Mouse (Mus musculus): Measurements from ENCODE around the gene Pdzd11.
A peak's percentile ranks its signal among the peaks of the same experiment; 100 is the strongest.

Pdzd11 gene

GRCm38 (mm10) chrX:100625802-100626793 is at the start of gene Pdzd11:
Pdzd11 (minus strand) TSS chrX:100626568.
- DNase-seq (ENCODE audit: low read depth), result peak; percentile 77

DNA sequence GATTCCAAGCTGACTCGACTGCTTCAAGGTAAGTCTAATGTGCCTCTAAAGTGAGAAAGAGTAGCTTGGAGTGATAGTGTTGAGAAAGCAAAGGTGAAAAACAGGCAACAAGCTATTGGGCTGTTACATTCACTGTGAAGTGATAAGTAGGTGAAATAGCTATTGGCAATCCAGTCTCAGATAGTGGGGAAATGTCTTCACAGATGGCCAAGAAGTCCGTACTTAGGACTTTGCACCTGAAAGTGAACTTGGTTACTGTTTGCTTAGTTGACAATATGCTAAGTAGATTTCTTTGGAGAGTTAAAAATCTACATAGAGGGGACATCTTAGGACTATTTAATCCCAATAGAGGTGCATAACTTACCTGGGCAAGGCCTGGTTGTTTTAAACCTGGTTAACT is 38.5 kb upstream of the Pdzd11 start:
- DNase-seq (ENCODE audit: low read depth), result no peak

DNA sequence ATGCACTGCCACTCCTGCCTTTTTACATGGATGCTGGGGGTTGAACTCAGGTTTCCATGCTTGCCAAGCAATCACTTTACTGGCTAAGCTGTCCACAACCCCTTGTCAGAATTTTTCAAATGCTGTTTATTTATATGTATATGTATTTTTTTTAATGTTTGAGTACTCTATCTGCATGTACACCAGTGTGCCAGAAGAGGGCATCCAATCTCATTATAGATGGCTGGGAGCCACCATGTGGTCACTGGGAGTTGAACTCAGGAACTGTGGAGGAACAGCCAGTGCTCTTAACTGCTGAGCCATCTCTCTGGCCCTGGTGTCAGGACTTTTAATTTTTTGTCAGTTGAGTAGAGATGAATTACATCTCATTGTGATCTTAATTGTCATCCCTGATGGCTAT is 26.5 kb upstream of the Pdzd11 start:
- no peak for DNase-seq (ENCODE audit: low read depth)

- DNase-seq (ENCODE audit: low read depth), result no peak
These were observed 12.1 kb upstream of the Pdzd11 start for GRCm38 (mm10) chrX:100638477-100638876.

GRCm38 (mm10) chrX:100629076-100629475 is 2.7 kb upstream of the Pdzd11 start:
- DNase-seq (ENCODE audit: low read depth), result no peak

GRCm38 (mm10) chrX:100625546-100625801 is 894 bp downstream of the Pdzd11 start, which contains the start of gene Kif4:
Kif4 (plus strand) TSS chrX:100625737.
- no peak for DNase-seq (ENCODE audit: low read depth)

GRCm38 (mm10) chrX:100625146-100625545 is 1.2 kb downstream of the Pdzd11 start:
- DNase-seq (ENCODE audit: low read depth), result no peak

DNA sequence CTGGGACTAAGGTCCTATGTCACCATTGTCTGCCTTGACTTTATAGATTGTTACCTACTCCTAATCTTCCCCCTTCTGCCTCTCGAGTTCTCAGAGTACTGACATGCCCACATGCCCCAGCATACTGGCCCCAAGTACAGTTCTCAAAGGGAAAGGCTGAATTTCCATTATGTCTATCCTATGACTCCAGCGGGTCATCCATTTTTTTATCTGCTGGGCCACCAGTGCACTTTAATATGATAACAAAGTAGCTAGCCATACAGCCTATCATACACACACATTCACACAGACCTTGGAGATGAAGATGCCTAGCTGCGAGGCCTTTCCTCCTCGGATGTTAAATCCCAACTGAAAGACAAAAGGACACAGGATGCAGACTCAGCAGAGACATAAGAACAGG is 2.1 kb downstream of the Pdzd11 start:
- DNase-seq (ENCODE audit: low read depth), result no peak

GRCm38 (mm10) chrX:100621366-100621765 is 5.0 kb downstream of the Pdzd11 start:
- no peak for DNase-seq (ENCODE audit: low read depth)

- DNase-seq (ENCODE audit: low read depth), result no peak
These were observed 7.9 kb downstream of the Pdzd11 start for GRCm38 (mm10) chrX:100618488-100618887.

- no peak for DNase-seq (ENCODE audit: low read depth)
These were observed 21.1 kb downstream of the Pdzd11 start, which contains the start of gene Arr3 for GRCm38 (mm10) chrX:100605314-100605713. Arr3 (plus strand) TSS chrX:100605497.

DNA sequence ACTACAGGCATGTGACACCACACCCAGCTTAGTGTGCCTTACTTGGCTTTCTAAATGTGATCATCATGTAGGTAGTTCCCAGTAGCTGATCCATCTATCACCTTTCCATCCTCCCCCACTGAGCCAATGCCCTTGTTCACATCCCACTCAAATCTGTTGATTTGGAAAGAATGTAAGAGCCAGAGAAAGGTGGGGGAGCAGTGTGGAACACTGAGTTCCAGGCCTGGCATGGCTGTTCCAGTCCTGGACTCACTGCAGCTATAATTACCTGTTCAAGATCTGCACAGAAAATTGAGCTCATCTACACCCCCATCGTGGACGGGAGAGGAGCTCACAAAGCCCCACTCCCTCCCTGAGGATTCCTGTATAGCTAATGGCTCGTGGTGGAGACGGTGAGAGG is 26.6 kb downstream of the Pdzd11 start:
- no peak for DNase-seq (ENCODE audit: low read depth)

DNA sequence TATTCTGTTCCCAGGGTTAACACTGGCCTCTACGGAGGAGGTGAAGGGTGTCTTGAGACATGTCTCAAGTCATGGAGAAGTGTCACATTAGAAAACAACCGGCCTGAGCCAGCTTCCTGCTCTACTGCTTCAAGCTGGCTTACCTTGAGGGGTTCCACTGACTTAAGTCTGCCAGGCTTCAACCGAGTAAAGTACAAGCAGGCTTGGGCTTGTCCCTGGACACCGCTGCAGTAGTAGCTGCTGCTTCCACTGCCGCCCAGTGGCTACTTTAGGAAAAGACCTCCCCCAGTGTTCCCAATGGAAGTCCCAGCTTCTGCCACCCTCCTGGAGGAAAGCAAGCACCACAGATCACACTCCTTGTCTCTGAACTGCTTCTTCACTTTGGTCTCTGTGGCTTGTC is 28.9 kb downstream of the Pdzd11 start:
- DNase-seq (ENCODE audit: low read depth), result peak; percentile 27

DNA sequence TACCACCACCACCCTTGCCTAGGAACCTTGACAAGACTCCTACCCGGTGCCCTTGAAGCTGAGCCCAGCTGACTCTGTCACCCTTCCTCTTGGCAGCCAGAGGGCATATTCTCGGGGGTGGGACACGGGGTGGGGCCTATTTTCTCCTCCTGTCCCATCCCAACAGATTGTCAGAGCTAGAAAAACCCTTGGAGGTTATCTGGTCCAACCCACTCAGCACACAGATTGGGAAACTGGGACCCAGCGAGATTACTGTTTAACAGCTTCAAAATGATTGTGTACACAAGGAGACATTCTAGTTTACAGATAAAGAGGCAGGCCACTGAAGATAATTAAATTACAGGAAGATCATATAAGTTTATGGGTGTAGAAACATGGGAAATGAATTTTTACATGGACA is 31.6 kb downstream of the Pdzd11 start, which contains the start of gene P2ry4:
TSS of gene P2ry4 (minus strand) at position 79 of the 400 bp plus-strand sequence.
- no peak for DNase-seq (ENCODE audit: low read depth)

All from fibroblast of lung, adult 2 months (primary cell).